Comparison of ENCODE assay signal across 10 mouse cellular contexts in the genomic region with DNA sequence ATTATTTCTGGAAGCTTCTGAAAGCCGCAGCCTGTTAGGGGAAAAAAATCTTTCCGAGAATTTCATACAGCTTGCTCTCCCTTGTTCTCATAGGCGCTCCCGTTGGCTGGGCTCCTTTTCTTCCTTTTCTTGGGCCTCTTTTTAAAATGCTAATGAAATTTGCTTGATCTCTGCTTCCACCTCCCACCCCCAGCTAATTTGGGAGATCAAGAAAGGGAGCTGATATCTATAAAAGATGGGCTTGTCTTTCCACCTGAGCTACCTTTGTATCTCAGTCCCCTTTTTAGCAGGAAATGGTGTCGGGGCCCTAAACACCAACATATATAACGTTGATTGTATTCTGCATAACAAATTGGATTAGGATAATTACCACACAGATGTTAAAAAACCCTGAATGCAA.
DNase-seq lines count a peak whose midpoint lies in the region; ATAC-seq and TF ChIP-seq lines count a peak whose summit lies in the region.
"Had no signal": no experiment of that assay in that cellular context is flagged by ENCODE, and none has a peak within 500 bp of the region (broad histone marks: within the 10 kb centered on the region; RNA-seq: fewer than 3 reads in every experiment).

No protein-coding gene starts in this region.

- H3K36me3 ChIP-seq in kidney, postnatal 0 days (ENCODE audit: insufficient read depth, low read length): no peaks in the 10 kb centered on the region
- H3K36me3 ChIP-seq in kidney, adult 2 months (ENCODE audit: control insufficient read depth, insufficient read depth, low read length): no peaks in the 10 kb centered on the region
- H3K36me3 ChIP-seq in embryonic facial prominence, embryonic 15.5 days: no peaks in the 10 kb centered on the region
- no peaks in the 10 kb centered on the region for H3K36me3 ChIP-seq in intestine, embryonic 16.5 days (ENCODE audit: control insufficient read depth, insufficient read depth, low read length)
- H3K36me3 ChIP-seq in neural tube, embryonic 13.5 days: no peaks in the 10 kb centered on the region
- H3K36me3 ChIP-seq: G1E had no signal

- H3K9me3 ChIP-seq in kidney, postnatal 0 days (replicated peaks; ENCODE audit: low read length): no peaks in the 10 kb centered on the region
- H3K9me3 ChIP-seq in embryonic facial prominence, embryonic 15.5 days (replicated peaks): no peaks in the 10 kb centered on the region
- no peaks in the 10 kb centered on the region for H3K9me3 ChIP-seq in intestine, embryonic 16.5 days (ENCODE audit: control insufficient read depth, low read length)
- no peaks in the 10 kb centered on the region for H3K9me3 ChIP-seq in neural tube, embryonic 13.5 days
- H3K9me3 ChIP-seq: G1E had no signal

- H3K4me1 ChIP-seq in kidney, postnatal 0 days (replicated peaks; ENCODE audit: insufficient read depth, low read length): no peaks in the 10 kb centered on the region
- H3K4me1 ChIP-seq in kidney, adult 2 months (ENCODE audit: control insufficient read depth, insufficient read depth, low read length): no peaks in the 10 kb centered on the region
- H3K4me1 ChIP-seq in embryonic facial prominence, embryonic 15.5 days: no peaks in the 10 kb centered on the region
- no peaks in the 10 kb centered on the region for H3K4me1 ChIP-seq in intestine, embryonic 16.5 days (ENCODE audit: control insufficient read depth, insufficient read depth, low read length)
- H3K4me1 ChIP-seq in neural tube, embryonic 13.5 days (replicated peaks): no peaks in the 10 kb centered on the region; the same call in 1 of the 2 replicates

- H3K27me3 ChIP-seq in kidney, postnatal 0 days (ENCODE audit: insufficient read depth, low read length): no peaks in the 10 kb centered on the region
- no peaks in the 10 kb centered on the region for H3K27me3 ChIP-seq in kidney, adult 2 months (replicated peaks; ENCODE audit: control insufficient read depth, insufficient read depth, low read length)
- no peaks in the 10 kb centered on the region for H3K27me3 ChIP-seq in embryonic facial prominence, embryonic 15.5 days
- H3K27me3 ChIP-seq in intestine, embryonic 16.5 days (replicated peaks; ENCODE audit: control insufficient read depth, insufficient read depth, low read length): no peaks in the 10 kb centered on the region
- H3K27me3 ChIP-seq in neural tube, embryonic 13.5 days: no peaks in the 10 kb centered on the region

- no peak overlapping the region for H3K9ac ChIP-seq in kidney, postnatal 0 days (ENCODE audit: low read depth, low read length)
- no peak overlapping the region for H3K9ac ChIP-seq in embryonic facial prominence, embryonic 15.5 days
- H3K9ac ChIP-seq in intestine, embryonic 16.5 days (ENCODE audit: low read depth, low read length): no peak overlapping the region
- H3K9ac ChIP-seq in neural tube, embryonic 13.5 days: peak overlapping the region; percentile 34; the same call in 1 of the 2 replicates

- no peak for TF ChIP-seq POLR2A in kidney, adult 2 months (IDR thresholded peaks at IDR 0.05; ENCODE audit: low read depth, low read length)

- H3K27ac ChIP-seq in kidney, postnatal 0 days: no peak overlapping the region
- no peak overlapping the region for H3K27ac ChIP-seq in kidney, adult 2 months (ENCODE audit: insufficient read depth, low read depth, low read length)
- H3K27ac ChIP-seq in embryonic facial prominence, embryonic 15.5 days (replicated peaks): 0 out of 2 replicates have a peak overlapping the region, but pooled peaks have one; percentile 39
- no peak overlapping the region for H3K27ac ChIP-seq in intestine, embryonic 16.5 days (ENCODE audit: low read length)
- peak overlapping the region; percentile 73 for H3K27ac ChIP-seq in neural tube, embryonic 13.5 days (replicated peaks)

- no peak for ATAC-seq in kidney, postnatal 0 days (replicated peaks; ENCODE audit: low FRiP score, low read depth)
- no peak for ATAC-seq in embryonic facial prominence, embryonic 15.5 days (ENCODE audit: insufficient number of reproducible peaks, low FRiP score, low TSS enrichment, low read depth)
- no peak for ATAC-seq in intestine, embryonic 16.5 days
- peak; percentile 15; the same call in 1 of the 2 replicates for ATAC-seq in neural tube, embryonic 13.5 days (ENCODE audit: low read depth)
- ATAC-seq in cerebellum, adult (ENCODE audit: insufficient number of reproducible peaks, low FRiP score, low TSS enrichment): no peak

- DNase-seq in kidney, postnatal 0 days (ENCODE audit: low spot score): no peak
- no peak for DNase-seq in kidney, adult 2 months
- DNase-seq in adrenal gland, postnatal 4 days (ENCODE audit: low spot score in 2 of 2): no peak
- no peak for DNase-seq in cerebellum, postnatal 4 days (ENCODE audit: low spot score in 2 of 2)
- DNase-seq: cerebellum, adult 11 months had no signal

- 42% methylated on average over 6 of the region's 6 CpGs for WGBS in kidney, postnatal 0 days
- 43% methylated on average over 6 of the region's 6 CpGs for WGBS in kidney, adult 2 months
- 28% methylated on average over 6 of the region's 6 CpGs for WGBS in embryonic facial prominence, embryonic 15.5 days
- WGBS in intestine, embryonic 16.5 days: 45% methylated on average over 6 of the region's 6 CpGs
- 25% methylated on average over 6 of the region's 6 CpGs for WGBS in neural tube, embryonic 13.5 days

- peak overlapping the region; percentile 50 for H3K4me2 ChIP-seq in kidney, postnatal 0 days (ENCODE audit: low read length)
- peak overlapping the region; percentile 40 for H3K4me2 ChIP-seq in embryonic facial prominence, embryonic 15.5 days (replicated peaks)
- H3K4me2 ChIP-seq in intestine, embryonic 16.5 days (ENCODE audit: low read depth, low read length): peak overlapping the region; percentile 36
- peak overlapping the region; percentile 52 for H3K4me2 ChIP-seq in neural tube, embryonic 13.5 days

- peak overlapping the region; percentile 23 for H3K4me3 ChIP-seq in kidney, postnatal 0 days (replicated peaks; ENCODE audit: low read depth, low read length)
- no peak overlapping the region for H3K4me3 ChIP-seq in kidney, adult 2 months (ENCODE audit: insufficient read depth, low read depth, low read length)
- H3K4me3 ChIP-seq in embryonic facial prominence, embryonic 15.5 days (replicated peaks): peak overlapping the region; percentile 26
- H3K4me3 ChIP-seq in intestine, embryonic 16.5 days (ENCODE audit: low read length): peak overlapping the region; percentile 32
- H3K4me3 ChIP-seq in neural tube, embryonic 13.5 days: peak overlapping the region; percentile 19

- no peak for TF ChIP-seq CTCF in kidney, postnatal 0 days (IDR thresholded peaks at IDR 0.05; ENCODE audit: low read depth)
- no peak for TF ChIP-seq CTCF in kidney, adult 2 months (conservative IDR thresholded peaks at IDR 0.05; ENCODE audit: insufficient read depth, insufficient read length, low read depth, low read length)

Comparison
In these comparisons a context has a peak if more than half of its experiments do, and no peak if none do; other contexts are left out.
1. H3K27ac ChIP-seq: peak in embryonic facial prominence, embryonic 15.5 days (single experiment) and neural tube, embryonic 13.5 days (single experiment); none in kidney, postnatal 0 days (single experiment), kidney, adult 2 months (single experiment) and intestine, embryonic 16.5 days (single experiment).
2. Peak in every context shown above with its lines, with median percentiles within 50 percentile points of each other: H3K4me2 ChIP-seq.